Mouse (Mus musculus): ENCODE measurements at regions not wholly inside any gene's neighbourhood (a gene's known extent, or its start where the extent isn't known, plus 50 kb on each side); places are given as distances from the start of the nearest gene placed in this dataset.
A peak's percentile ranks its signal among the peaks of the same experiment; 100 is the strongest.

DNA sequence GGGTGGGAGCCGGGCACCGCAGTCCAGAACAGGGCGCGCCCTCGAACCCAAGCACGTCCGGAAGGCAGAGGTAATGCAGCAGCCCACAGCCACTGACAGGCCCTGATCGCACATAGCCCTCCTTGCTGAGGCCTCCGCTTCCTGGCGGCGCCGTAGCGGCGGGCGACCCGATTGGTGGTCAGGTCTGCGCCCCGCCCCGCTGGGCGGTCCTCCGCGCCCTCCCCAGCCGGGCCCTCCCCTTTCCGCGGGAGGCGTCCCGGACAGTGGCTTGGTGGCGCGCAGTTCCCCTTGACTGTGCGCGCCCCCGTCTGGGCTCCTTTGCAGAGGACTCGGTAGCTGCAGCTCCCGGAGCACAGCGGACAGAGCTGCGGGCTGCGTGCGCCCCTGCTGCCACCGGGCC, 375.5 kb upstream of the Asap2 start:
- DNase-seq (ENCODE audit: inconsistent ontology term) = peak; percentile 86

Data from Muller cell, postnatal 12 days (primary cell).